Mouse (Mus musculus) limb, embryonic 14.5 days (tissue): ENCODE measurements at regions not wholly inside any gene's neighbourhood (a gene's known extent, or its start where the extent isn't known, plus 50 kb on each side); places are given as distances from the start of the nearest gene placed in this dataset.
A peak's percentile ranks its signal among the peaks of the same experiment; 100 is the strongest.

Source experiments
- ATAC-seq: fragments of 200-750 bp; cut with Nextera tagmentation; 2 replicates; pipeline ENCODE4 v1.8.0; 2017; ENCODE audit warnings: low read depth, moderate number of reproducible peaks, moderate TSS enrichment; ENCODE audit not compliant: low FRiP score
- DNase-seq: peaks from one replicate; pipeline ENCODE4 v3.0.0-alpha.2; 2015; ENCODE audit warnings: low spot score
- H3K27ac ChIP-seq: fragments of 300-500 bp; sonication (generic); replicated peaks from 2 replicates; pipeline ENCODE4 v1.5.1; 2014; ENCODE audit warnings: low read depth, mild to moderate bottlenecking, low read length, moderate library complexity, mixed read lengths
- H3K27me3 ChIP-seq: fragments of 300-500 bp; sonication (generic); 2 replicates; pipeline ENCODE4 v1.6.1; 2014; ENCODE audit warnings: low read length, mixed read lengths; ENCODE audit not compliant: control insufficient read depth, insufficient read depth
- H3K36me3 ChIP-seq: fragments of 300-500 bp; sonication (generic); 2 replicates; pipeline ENCODE4 v1.6.1; 2014; ENCODE audit warnings: mild to moderate bottlenecking, low read length, moderate library complexity, mixed read lengths; ENCODE audit not compliant: control insufficient read depth, insufficient read depth
- H3K4me1 ChIP-seq: fragments of 300-500 bp; sonication (generic); 2 replicates; pipeline ENCODE4 v1.6.1; 2014; ENCODE audit warnings: antibody characterized with exemption, low read length, mixed read lengths; ENCODE audit not compliant: control insufficient read depth, insufficient read depth
- H3K4me2 ChIP-seq: fragments of 300-500 bp; sonication (generic); replicated peaks from 2 replicates; pipeline ENCODE4 v1.6.1; 2014; ENCODE audit warnings: low read depth, mild to moderate bottlenecking, low read length, moderate library complexity; ENCODE audit not compliant: severe bottlenecking
- H3K4me3 ChIP-seq: fragments of 300-500 bp; sonication (generic); replicated peaks from 2 replicates; pipeline ENCODE4 v1.5.1; 2014; ENCODE audit warnings: low read length
- H3K9ac ChIP-seq: fragments of 300-500 bp; sonication (generic); 2 replicates; pipeline ENCODE4 v1.6.1; 2014; ENCODE audit warnings: mild to moderate bottlenecking, low read depth, low read length, moderate library complexity; ENCODE audit not compliant: severe bottlenecking
- H3K9me3 ChIP-seq: fragments of 300-500 bp; sonication (generic); 2 replicates; pipeline ENCODE4 v1.6.1; 2016; ENCODE audit warnings: low read length; ENCODE audit not compliant: control insufficient read depth
- POLR2A ChIP-seq: fragments of 200-500 bp; IDR thresholded peaks from 2 replicates; pipeline ENCODE4 v1.8.0; 2012; ENCODE audit warnings: inconsistent platforms, mild to moderate bottlenecking, moderate library complexity, borderline replicate concordance; ENCODE audit not compliant: insufficient read depth, insufficient read length; ENCODE audit errors: extremely low read depth
- WGBS: fragments of 180-500 bp; shearing (Covaris S2); extraction: QIAGEN DNeasy Blood & Tissue Kit; methylation state at CpG from one replicate; pipeline ENCODE4 v1.1.7; 2014; 5-methylcytosine and 5-hydroxymethylcytosine counted together

GRCm38 (mm10) chr3:130819031-130819836 is 89.0 kb upstream of the Rpl34 start:
- Histone ChIP-seq H3K4me3 (peak overlapping the region; percentile 32), H3K36me3 (no peaks in the 10 kb centered on the region), H3K9me3 (no peaks in the 10 kb centered on the region), H3K9ac (0 out of 2 replicates have a peak overlapping the region, but pooled peaks have one; percentile 6), H3K27ac (no peak overlapping the region), H3K4me1 (peaks cover 8% of the 10 kb centered on the region), H3K4me2 (peak overlapping the region; percentile 62), H3K27me3 (no peaks in the 10 kb centered on the region)
- no peak for TF ChIP-seq POLR2A
- WGBS = 37% methylated on average over 17 of the region's 17 CpGs
- peak; percentile 28; the same call in 1 of the 2 replicates for ATAC-seq
- no peak for DNase-seq

GRCm38 (mm10) chr3:130818467-130819030 is 88.4 kb upstream of the Rpl34 start:
- H3K27ac ChIP-seq = no peak overlapping the region
- peak overlapping the region; percentile 6; the same call in 1 of the 2 replicates for H3K9ac ChIP-seq
- no peak for TF ChIP-seq POLR2A
- no peaks in the 10 kb centered on the region for H3K36me3 ChIP-seq
- H3K9me3 ChIP-seq = no peaks in the 10 kb centered on the region
- H3K4me3 ChIP-seq = peak overlapping the region; percentile 32
- WGBS = 2% methylated on average over 18 of the region's 18 CpGs
- H3K27me3 ChIP-seq = no peaks in the 10 kb centered on the region
- DNase-seq (peak; percentile 93), ATAC-seq (peak; percentile 76)
- H3K4me2 ChIP-seq = peak overlapping the region; percentile 62
- peaks cover 8% of the 10 kb centered on the region for H3K4me1 ChIP-seq

GRCm38 (mm10) chr3:130809696-130810665 is 79.8 kb upstream of the Rpl34 start:
- no peak for DNase-seq
- WGBS = 69% methylated on average over 19 of the region's 19 CpGs
- H3K9ac ChIP-seq = no peak overlapping the region
- ATAC-seq = no peak
- no peaks in the 10 kb centered on the region for H3K9me3 ChIP-seq
- H3K4me1 ChIP-seq = peaks cover 3% of the 10 kb centered on the region; the same call in 1 of the 2 replicates
- no peak overlapping the region for H3K27ac ChIP-seq
- H3K27me3 ChIP-seq = no peaks in the 10 kb centered on the region
- TF ChIP-seq POLR2A = no peak
- no peaks in the 10 kb centered on the region for H3K36me3 ChIP-seq
- H3K4me2 ChIP-seq = no peak overlapping the region
- H3K4me3 ChIP-seq = no peak overlapping the region

- Histone ChIP-seq H3K9ac (no peak overlapping the region), H3K4me2 (no peak overlapping the region), H3K27me3 (no peaks in the 10 kb centered on the region), H3K4me3 (no peak overlapping the region), H3K27ac (no peak overlapping the region), H3K4me1 (peaks cover 13% of the 10 kb centered on the region), H3K36me3 (no peaks in the 10 kb centered on the region), H3K9me3 (no peaks in the 10 kb centered on the region)
- no peak for TF ChIP-seq POLR2A
- no peak for ATAC-seq
- DNase-seq = no peak
- 89% methylated on average over 3 of the region's 3 CpGs for WGBS
These were observed 75.1 kb upstream of the Rpl34 start for GRCm38 (mm10) chr3:130805345-130805744.

- 0 out of 2 replicates have a peak overlapping the region, but pooled peaks have one; percentile 39 for H3K27ac ChIP-seq
- ATAC-seq = no peak
These were observed 74.1 kb upstream of the Rpl34 start for GRCm38 (mm10) chr3:130804327-130804662.

More at GRCm38 (mm10) chr3:130804327-130804662, 74.1 kb upstream of the Rpl34 start:
- no peaks in the 10 kb centered on the region for H3K9me3 ChIP-seq
- peaks cover 13% of the 10 kb centered on the region for H3K4me1 ChIP-seq
- WGBS = 46% methylated on average over 6 of the region's 6 CpGs
- no peak overlapping the region for H3K9ac ChIP-seq
- no peak overlapping the region for H3K4me3 ChIP-seq
- H3K36me3 ChIP-seq = no peaks in the 10 kb centered on the region
- H3K27me3 ChIP-seq = no peaks in the 10 kb centered on the region
- no peak for TF ChIP-seq POLR2A
- no peak overlapping the region for H3K4me2 ChIP-seq
- no peak for DNase-seq
